Mouse (Mus musculus): Measurements from ENCODE around the gene Gm17019. TPM values are rescaled to one million over a fixed set of nuclear protein-coding genes. Genes with fewer than 3 reads are reported as not detected.
"Not testable (repeated sequence)": the region's sequence is repeated elsewhere in the genome, so short reads cannot be mapped to it uniquely, and the experiment has no call there.

Gm17019 gene
- not detected for total RNA-seq (2021)

- not testable (repeated sequence) for DNase-seq (ENCODE audit: extremely low spot score in 1 of 2, low spot score in 1 of 2)
These were observed at the start of gene Gm17019 for GRCm38 (mm10) chr5:15032898-15033297. TSS of gene Gm17019 (minus strand) at chr5:15032998.

- DNase-seq (ENCODE audit: extremely low spot score in 1 of 2, low spot score in 1 of 2) = not testable (repeated sequence)
These were observed 29.6 kb upstream of the Gm17019 start for GRCm38 (mm10) chr5:15062385-15062715.

- not testable (repeated sequence) for DNase-seq (ENCODE audit: extremely low spot score in 1 of 2, low spot score in 1 of 2)
These were observed 29.0 kb upstream of the Gm17019 start for GRCm38 (mm10) chr5:15061638-15062384.

- not testable (repeated sequence) for DNase-seq (ENCODE audit: extremely low spot score in 1 of 2, low spot score in 1 of 2)
These were observed 21.6 kb upstream of the Gm17019 start for GRCm38 (mm10) chr5:15054151-15055025.

GRCm38 (mm10) chr5:15053606-15053962 is 20.8 kb upstream of the Gm17019 start:
- DNase-seq (ENCODE audit: extremely low spot score in 1 of 2, low spot score in 1 of 2) = not testable (repeated sequence)

GRCm38 (mm10) chr5:15052945-15053605 is 20.3 kb upstream of the Gm17019 start:
- DNase-seq (ENCODE audit: extremely low spot score in 1 of 2, low spot score in 1 of 2) = not testable (repeated sequence)

GRCm38 (mm10) chr5:15050807-15051206 is 18.0 kb upstream of the Gm17019 start:
- DNase-seq (ENCODE audit: extremely low spot score in 1 of 2, low spot score in 1 of 2) = not testable (repeated sequence)

- DNase-seq (ENCODE audit: extremely low spot score in 1 of 2, low spot score in 1 of 2) = not testable (repeated sequence)
These were observed 12.3 kb upstream of the Gm17019 start for GRCm38 (mm10) chr5:15044830-15045767.

GRCm38 (mm10) chr5:15040784-15041183 is 8.0 kb upstream of the Gm17019 start:
- not testable (repeated sequence) for DNase-seq (ENCODE audit: extremely low spot score in 1 of 2, low spot score in 1 of 2)

- DNase-seq (ENCODE audit: extremely low spot score in 1 of 2, low spot score in 1 of 2) = not testable (repeated sequence)
These were observed 7.2 kb upstream of the Gm17019 start for GRCm38 (mm10) chr5:15039984-15040383.

GRCm38 (mm10) chr5:15024316-15024715 is 8.5 kb downstream of the Gm17019 start:
- not testable (repeated sequence) for DNase-seq (ENCODE audit: extremely low spot score in 1 of 2, low spot score in 1 of 2)

GRCm38 (mm10) chr5:15020067-15020466 is 12.7 kb downstream of the Gm17019 start:
- not testable (repeated sequence) for DNase-seq (ENCODE audit: extremely low spot score in 1 of 2, low spot score in 1 of 2)

GRCm38 (mm10) chr5:15010639-15011582 is 21.9 kb downstream of the Gm17019 start:
- DNase-seq (ENCODE audit: extremely low spot score in 1 of 2, low spot score in 1 of 2) = not testable (repeated sequence)

GRCm38 (mm10) chr5:15006907-15007306 is 25.9 kb downstream of the Gm17019 start:
- DNase-seq (ENCODE audit: extremely low spot score in 1 of 2, low spot score in 1 of 2) = not testable (repeated sequence)

- not testable (repeated sequence) for DNase-seq (ENCODE audit: extremely low spot score in 1 of 2, low spot score in 1 of 2)
These were observed 26.5 kb downstream of the Gm17019 start for GRCm38 (mm10) chr5:15006288-15006687.

GRCm38 (mm10) chr5:15005584-15005983 is 27.2 kb downstream of the Gm17019 start:
- DNase-seq (ENCODE audit: extremely low spot score in 1 of 2, low spot score in 1 of 2) = not testable (repeated sequence)

- not testable (repeated sequence) for DNase-seq (ENCODE audit: extremely low spot score in 1 of 2, low spot score in 1 of 2)
These were observed 27.9 kb downstream of the Gm17019 start for GRCm38 (mm10) chr5:15004569-15005562.

Measured in layer of hippocampus, postnatal 25 days (tissue).